Mouse (Mus musculus): ENCODE data around the gene Ccnl1.

Ccnl1 gene

GRCm38 (mm10) chr3:65925058-65925740, 32.9 kb downstream of the Ccnl1 start:
- no peak for DNase-seq

- DNase-seq = peak in 1 of 2 experiments; percentile 41
Measured at GRCm38 (mm10) chr3:65922420-65922819, 35.6 kb downstream of the Ccnl1 start.

- no peak for DNase-seq
Measured at GRCm38 (mm10) chr3:65921671-65922070, 36.4 kb downstream of the Ccnl1 start.

- DNase-seq = no peak
Measured at GRCm38 (mm10) chr3:65919016-65919415, 39.0 kb downstream of the Ccnl1 start.

- DNase-seq = peak in 1 of 2 experiments; percentile 10
Measured at GRCm38 (mm10) chr3:65912928-65913327, 45.1 kb downstream of the Ccnl1 start.

GRCm38 (mm10) chr3:65912217-65912616, 45.8 kb downstream of the Ccnl1 start:
- DNase-seq = no peak

GRCm38 (mm10) chr3:65911265-65911664, 46.8 kb downstream of the Ccnl1 start:
- no peak for DNase-seq

- DNase-seq = no peak
Measured at GRCm38 (mm10) chr3:65909454-65909853, 48.6 kb downstream of the Ccnl1 start.

- DNase-seq = no peak
Measured at GRCm38 (mm10) chr3:65907536-65907935, 50.5 kb downstream of the Ccnl1 start.

- DNase-seq = peak in 1 of 2 experiments; percentile 18
Measured at GRCm38 (mm10) chr3:65905281-65906169, 52.5 kb downstream of the Ccnl1 start.

GRCm38 (mm10) chr3:65904711-65905110, 53.3 kb downstream of the Ccnl1 start:
- no peak for DNase-seq

- DNase-seq = no peak
Measured at GRCm38 (mm10) chr3:65904106-65904505, 53.9 kb downstream of the Ccnl1 start.

GRCm38 (mm10) chr3:65898598-65899278, 59.3 kb downstream of the Ccnl1 start:
- no peak for DNase-seq

GRCm38 (mm10) chr3:65897233-65897993, 60.6 kb downstream of the Ccnl1 start:
- no peak for DNase-seq

Measured in kidney, postnatal 4 days (tissue).